Mouse (Mus musculus): ENCODE measurements around the gene Aff1.

Aff1 gene

DNA sequence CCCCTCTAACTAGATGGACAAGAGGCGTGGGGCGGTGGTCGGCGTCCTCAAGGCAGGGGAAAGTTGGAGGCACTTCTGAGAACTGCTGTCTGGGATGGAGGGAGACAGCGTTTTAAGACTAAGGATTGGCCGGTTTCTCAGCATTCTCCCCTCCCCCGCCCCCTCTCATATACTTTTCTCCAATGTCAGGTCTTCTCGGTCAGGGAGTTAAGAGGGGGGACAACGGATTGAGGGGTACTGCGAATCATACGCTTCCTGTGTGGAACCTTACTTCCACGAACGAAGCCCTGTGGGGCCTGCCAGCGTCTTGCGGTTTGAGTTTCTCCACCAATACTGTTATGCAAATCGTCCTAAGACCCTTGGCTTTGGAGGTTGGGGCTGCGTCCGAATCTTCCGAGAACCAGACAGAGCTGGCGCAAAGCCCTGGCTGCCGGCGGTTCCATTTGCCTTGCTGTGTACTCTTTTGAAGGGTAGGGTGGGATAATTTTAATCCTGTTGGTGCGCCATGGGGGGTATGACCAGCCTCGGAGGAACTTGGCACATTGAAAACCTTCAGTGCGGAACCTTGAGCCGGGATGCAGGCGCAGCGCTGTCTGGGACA lies 967 bp downstream of the Aff1 start:
- DNase-seq (ENCODE audit: low read depth) = no peak

DNA sequence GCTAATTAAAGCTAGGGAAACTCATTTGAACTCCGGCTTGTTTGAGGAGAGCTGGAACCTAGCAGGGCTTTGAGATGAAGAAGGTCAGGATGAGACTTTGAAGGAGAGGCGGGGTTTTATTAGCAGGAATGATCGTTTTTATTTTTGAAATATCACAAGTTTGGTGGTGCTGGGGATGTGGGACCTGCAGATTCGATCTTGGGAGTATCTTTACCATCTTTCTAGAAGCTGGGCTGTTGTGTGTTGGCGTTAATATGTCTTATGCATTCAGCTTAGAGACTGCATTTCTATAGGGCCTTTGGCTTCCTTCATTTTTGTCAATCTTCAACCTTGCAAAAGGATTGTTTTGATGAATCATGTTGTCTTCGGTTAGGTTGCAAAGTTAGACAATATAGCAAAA lies 1.9 kb downstream of the Aff1 start:
- no peak for DNase-seq (ENCODE audit: low read depth)

DNA sequence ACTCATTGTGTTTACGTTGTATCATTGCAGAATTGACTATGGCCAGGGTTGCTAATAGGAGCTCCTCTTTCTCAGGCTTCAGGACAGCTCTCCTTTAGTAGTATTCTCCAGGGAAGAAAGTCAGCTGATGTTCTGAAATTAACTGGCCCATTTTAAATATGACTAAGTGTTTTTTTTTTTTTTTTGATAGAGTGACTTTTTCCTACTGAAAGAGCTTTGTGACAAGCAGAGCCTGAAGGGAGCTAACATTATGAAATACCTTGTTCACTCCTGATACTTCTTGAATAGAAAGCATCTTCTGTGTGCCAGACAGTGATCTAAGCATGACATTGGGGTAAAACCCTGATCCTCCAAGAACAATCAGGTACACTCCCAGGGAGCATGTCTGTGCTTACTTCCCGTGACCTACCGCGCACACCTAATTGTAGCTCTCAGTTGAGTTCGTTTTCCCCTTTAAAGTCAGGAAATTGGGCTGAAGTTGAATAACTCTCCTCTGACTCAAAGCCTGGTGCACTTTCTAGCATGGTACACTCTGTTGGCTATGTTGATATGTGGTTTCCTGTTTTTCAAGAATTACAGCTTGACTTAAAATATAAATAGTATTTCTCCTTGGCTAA lies 5.8 kb downstream of the Aff1 start:
- no peak for DNase-seq (ENCODE audit: low read depth)

DNA sequence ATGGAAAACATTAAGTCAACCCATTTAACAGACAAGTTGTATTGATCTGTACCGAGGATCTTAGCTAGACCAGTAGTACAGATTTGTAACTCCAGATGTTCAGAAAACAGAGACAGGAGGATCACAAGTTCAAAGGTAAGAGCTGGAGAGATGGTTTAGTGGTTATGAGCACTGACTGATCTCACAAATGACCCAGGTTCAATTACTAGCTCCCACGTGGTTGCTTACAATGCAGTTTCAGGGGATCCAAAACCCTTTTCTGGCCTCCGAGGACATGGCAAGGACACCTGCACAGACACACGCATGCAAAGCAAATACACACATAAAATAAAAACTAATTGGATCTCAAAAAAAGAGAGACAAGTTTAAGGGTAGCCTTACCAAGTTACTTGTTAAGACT lies 6.4 kb downstream of the Aff1 start:
- no peak for DNase-seq (ENCODE audit: low read depth)

DNA sequence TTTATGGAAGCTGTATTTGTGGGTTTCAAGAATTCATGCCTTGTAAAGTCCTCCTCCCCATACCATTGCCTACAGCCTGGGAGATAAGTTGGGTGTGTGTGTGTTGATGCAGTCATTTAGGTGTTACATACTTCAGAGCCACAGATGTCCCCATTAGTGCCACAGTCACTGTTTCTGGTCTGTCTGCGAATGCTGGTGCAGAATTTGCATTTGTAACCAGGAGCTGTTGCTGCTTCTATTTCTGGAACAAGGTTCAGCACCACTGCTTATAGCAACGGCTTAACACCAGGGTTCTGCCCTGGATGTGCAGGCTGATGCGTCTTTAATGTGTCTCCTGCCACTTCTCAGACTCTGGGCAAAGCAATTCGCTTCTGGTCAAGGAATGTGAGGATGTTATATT lies 7.4 kb downstream of the Aff1 start:
- DNase-seq (ENCODE audit: low read depth) = no peak

DNA sequence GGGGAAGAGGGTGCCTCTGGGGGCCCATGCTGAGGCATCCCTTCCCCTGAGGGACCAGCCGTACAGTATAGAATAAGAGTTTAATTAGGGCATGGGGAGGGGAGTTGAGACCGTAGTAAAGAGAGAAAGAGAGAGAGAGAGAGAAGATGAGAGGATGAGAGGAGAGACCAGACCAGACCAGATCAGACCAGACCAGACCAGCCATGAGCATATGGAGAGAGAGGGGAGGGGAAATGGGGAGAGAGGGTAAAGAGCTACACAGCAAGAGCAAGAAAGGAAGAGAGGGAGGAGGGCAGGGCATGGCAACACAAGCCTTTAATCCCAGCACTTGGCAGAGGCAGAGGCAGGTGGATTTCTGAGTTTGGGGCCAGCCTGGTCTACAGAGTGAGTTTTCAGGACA lies 8.5 kb downstream of the Aff1 start:
- DNase-seq (ENCODE audit: low read depth) = no peak

DNA sequence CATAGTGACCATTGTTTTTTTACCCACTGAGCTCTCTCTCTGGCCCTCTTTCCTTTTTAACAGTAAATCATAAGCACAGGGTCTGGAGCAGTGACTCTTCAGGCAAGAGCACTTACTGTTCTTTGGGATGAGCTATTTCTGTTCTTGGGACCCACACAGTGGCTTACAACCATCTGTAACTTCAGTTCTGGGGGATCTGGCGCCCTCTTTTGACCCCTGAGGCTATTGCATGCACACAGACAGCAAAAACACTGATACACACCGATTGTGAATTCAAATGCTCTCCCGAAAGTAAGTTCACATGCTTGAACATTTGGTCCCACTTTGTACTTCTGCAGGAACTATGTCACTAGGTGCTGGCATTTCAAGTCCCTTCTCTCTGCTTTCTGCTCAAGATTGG lies 9.3 kb downstream of the Aff1 start:
- DNase-seq (ENCODE audit: low read depth) = no peak

DNA sequence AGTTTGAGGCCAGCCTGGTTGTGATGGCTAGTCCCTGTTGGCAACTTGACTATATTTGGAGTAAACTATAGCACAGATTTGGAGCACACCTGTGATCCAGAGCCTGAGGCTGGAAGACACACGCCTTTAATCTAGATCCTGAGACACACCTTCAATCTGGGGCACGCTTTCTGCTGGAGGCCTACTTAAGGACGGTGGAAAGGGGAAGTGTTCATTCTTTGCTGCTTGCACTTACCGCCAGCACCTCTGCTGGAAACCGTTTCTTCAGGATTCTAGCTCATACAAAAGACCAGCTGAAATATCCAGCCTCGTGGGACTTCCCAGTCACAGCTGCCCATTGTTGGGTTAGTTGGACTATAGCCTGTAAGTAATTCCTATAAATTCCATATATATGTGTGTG lies 10.4 kb downstream of the Aff1 start:
- no peak for DNase-seq (ENCODE audit: low read depth)

DNA sequence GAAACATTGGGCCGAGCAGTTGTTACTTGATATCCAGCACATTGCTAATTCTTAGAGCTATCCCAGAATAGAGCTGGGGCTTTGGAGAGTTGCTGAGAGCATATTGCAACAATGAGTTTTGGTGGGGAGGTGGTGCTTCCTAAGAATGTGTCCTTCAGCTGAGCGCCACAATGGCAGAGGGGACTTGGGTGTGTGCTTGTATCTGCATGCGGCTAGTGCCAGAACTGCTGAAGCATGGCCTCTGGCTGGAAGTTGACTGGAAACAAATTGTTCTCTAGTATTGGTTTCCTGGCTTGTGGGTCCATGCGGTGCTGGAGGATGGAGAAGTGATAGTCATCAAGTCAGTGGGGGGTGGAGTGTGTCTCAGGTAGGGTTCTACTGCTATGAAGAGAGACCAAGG lies 13.2 kb downstream of the Aff1 start:
- DNase-seq (ENCODE audit: low read depth) = no peak

DNA sequence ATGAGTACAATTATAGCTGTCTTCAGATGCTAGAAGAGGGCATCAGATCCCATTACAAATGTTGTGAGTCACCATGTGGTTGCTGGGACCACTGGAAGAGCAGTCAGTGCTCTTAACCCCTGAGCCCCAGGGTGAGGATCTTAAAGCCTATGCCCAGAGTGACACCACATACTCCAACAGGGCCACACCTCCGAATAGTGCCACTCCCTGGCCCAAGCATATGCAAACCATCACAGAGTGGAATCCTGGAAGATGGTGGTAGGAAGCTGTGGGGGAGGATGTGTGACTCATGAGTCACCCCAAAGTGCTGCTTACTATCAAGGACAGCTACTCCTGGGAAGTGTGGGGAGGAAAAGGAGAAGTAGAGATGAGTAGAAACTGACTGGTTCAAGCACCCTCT lies 13.7 kb downstream of the Aff1 start:
- no peak for DNase-seq (ENCODE audit: low read depth)

DNA sequence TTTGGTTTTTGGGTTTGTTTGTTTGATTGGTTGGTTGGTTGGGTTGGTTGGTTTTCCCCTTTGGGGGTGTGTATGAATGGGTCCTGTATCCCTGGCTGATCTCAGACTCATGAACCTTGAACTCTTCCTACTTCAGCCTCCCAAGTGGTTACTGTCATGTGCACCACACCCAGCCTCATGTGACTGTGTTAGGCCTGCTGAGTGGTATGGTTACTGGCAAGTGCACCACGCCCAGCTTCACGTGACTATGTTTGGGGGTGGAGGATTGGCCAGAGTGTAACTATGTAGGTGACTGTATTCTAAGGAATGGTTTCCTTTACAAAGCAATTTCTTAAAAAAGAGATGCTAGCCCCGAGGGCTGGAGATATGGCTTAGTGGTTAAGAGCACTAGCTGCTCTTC lies 16.9 kb downstream of the Aff1 start:
- DNase-seq (ENCODE audit: low read depth) = no peak

DNA sequence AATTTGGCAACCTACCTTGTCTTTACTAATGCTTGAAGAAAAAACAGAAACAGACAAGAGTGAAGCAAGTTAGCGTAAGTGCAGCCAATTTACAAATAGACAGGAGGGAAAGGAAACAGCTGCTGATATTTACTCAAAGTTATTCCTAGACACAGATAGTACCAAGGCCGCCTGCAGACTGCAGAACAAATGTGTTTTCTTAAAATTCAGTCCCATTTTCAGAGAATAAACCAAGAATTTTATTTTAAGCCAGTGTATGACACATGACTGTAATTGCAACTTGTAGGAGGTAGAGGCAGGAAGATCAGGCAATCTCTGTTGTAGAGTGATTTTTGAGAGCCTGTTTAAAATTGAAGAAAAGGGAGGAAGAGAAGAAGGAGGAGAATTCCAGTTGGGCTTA lies 19.7 kb downstream of the Aff1 start:
- no peak for DNase-seq (ENCODE audit: low read depth)

DNA sequence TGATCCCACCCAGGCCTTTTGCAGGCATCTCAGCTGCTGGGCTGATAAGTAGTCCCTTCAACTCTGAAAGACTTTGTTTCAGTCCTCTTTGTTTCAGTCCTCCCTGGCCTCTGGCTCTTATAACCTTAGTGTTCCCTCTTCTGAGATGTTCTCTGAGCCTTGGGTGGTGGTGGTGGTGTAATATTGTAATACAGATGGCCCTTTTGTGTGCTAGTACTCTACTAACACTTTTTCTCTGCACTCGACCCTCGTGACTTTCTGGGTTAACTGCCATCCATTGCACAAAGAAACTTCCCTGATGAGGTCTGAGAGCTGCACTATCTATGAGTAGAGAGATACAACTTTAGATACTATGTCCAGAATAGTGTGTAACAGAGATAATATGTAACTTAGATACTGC lies 21.2 kb downstream of the Aff1 start:
- DNase-seq (ENCODE audit: low read depth) = no peak

DNA sequence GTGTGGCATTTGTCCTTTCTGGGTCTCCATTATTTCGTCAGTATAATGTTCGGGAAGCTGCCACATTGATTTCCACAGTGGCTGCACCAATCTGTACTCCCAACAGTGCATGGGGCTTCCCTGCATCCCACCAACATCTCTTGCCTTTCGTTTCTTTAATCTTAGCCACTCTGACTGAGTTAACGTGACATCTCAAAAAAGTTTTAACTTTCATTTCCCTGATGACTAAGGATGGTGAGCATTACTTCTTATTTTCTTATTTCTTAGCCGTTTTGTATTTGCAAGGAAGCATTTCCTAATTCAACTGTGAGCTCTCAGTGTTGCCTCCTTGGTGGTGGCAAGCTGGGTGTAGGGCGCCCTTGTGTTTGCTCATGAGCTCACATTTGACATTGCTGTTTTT lies 22.8 kb downstream of the Aff1 start:
- DNase-seq (ENCODE audit: low read depth) = no peak

DNA sequence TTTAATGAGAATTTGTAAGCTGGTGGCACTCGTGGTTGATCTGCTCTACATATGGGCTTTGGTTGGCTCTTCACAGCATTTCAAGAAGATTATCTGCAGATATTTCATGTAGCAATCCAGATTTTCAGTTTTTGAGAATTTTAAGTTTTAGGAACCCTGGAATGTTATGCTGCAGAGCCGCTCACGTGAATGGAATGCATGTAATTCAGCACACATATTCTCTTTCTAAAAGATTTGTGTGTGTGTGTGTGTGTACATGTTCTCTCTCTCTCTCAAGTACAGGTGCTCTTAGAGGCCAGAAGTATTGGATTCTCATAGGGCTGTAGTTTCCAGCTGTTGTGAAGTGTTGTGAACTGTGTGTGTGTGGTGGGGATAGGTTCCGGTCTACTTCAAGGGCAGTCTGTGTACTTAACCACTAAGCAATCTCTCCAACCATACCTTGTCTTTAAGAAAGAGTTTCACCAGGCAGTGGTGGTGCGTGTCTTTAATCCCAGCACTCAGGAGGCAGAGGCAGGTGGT lies 24.7 kb downstream of the Aff1 start:
- DNase-seq (ENCODE audit: low read depth) = no peak

DNA sequence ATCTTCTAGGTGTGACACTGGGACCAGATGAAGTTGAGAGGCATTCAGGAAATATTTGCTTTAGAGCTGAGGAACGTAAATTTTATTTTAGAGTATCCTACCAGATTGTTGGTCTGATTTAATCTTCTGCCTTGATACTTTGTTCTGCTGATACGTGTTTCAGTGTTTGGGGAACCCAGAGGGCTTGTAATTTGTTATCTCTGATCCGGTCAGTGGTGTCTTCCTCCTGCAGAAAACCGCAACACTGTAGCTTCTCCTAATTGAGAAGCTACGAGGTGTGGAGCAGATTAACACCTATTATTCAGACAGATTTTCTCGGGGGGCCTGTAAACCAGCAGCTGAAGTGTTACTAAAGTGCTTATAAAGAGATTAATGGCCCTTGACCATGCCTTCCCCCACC lies 27.0 kb downstream of the Aff1 start:
- DNase-seq (ENCODE audit: low read depth) = no peak

DNA sequence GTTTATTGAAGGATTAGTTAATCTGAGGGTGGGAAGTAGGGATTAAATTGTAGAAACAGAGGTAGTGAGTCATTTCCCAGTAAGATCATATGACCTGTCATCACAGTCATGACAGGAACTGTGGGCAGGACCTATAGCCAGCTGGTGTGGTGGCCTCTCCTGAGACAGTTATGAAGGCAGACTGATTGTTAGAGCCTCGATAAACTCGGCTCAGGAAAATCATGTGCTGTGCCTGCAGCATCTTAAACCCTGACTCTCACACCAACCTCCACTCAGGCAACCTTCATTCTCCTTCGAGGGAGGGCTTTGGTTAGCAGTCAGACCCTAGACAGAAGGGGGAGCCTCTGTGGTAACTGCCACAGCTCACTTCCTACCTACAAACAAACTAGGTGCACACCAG lies 27.7 kb downstream of the Aff1 start:
- no peak for DNase-seq (ENCODE audit: low read depth)

DNA sequence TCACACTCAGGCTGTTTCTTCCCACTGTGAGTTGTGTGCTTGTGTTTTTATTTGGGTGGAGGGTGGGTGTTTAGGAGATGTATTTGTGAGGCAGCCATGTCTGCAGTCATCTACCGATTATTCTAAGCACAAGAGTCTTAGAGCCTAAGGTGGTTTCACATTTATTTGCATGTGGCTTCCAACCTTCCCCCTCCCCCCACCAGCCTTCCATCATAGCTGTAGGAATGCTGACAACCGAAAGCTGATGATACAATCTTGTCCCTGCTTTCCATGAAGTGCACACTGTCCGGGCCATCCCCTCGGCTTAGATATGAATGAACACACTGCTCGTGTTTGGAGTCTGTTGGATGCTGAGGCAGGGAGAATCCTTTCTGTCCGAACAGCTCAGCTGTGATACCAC lies 28.8 kb downstream of the Aff1 start:
- no peak for DNase-seq (ENCODE audit: low read depth)

DNA sequence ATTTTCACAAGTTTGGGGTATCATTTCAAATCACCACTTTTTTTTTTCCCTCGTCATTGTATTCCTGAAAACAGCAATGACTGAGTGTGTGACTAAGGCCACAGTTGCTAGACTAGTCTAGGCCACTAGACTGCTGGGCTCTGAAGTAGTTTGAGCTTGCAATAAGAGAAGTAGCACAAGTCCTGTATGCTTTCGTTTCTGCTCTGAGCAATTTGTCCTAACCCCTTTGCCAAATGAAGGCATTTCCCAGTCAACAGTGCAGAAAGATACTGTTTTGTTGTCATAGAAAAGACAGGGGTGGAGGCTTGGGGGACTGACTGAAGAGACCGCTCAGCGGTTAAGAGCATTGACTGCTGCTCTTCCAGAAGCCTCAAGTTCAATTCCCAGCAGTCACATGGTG lies 29.3 kb downstream of the Aff1 start:
- DNase-seq (ENCODE audit: low read depth) = no peak

DNA sequence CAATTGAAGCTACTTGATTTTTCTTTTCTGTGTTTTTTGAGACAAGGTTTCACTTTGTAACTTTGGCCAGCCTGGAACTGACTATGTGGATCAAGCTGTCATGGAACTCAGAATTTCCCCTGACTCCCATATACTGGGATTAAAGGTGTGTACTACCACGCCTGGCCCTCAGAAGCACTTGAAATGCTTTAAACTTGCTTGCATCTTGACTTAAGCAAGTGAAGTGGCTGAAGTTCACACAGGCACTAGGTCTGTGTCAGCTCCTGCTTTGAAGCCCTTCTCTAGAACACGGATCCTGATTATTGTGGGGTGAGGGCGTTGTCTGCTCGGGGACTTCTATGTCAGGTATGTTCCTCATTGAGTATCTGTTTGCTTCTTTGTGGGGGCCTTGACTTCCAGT lies 30.5 kb downstream of the Aff1 start:
- DNase-seq (ENCODE audit: low read depth) = no peak

DNA sequence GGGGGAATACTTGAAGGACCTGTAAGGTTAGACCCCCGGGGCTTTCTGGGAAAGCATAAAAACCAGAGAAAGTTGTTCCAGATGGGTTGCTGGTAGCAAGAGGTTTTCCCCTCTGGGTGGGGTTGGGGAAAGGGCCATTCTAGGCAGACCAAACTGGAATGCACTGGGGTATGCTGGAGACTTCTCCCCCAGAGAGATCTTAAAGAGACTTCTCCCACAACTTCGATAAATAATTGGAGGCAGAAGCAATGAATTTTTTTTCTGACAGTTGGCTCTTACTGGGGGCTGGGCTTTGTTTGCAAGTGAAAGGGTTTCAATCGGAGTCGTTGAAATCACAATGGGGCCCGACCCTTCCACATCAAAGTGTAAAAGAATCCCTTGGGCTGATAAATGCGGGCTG lies 32.2 kb downstream of the Aff1 start:
- no peak for DNase-seq (ENCODE audit: low read depth)

DNA sequence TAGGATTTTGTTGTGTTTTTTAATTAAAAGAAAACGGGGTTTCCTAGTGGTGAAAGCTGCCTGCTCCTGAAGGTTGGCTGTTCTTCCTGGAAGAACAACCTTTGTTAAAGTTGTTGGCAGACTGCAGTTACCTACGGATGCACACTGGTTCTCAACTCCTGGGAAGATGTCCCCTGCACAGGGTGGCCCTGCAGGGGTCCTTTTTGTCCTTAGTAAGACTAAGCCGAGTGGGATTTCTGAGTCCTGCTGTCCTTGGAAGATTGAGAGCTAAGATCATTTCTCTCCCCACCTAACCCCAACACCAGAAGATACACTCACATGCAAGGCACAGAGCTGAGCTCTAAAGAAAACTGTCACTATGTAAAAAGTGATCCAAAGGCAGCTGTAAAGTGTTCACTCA lies 32.6 kb downstream of the Aff1 start:
- no peak for DNase-seq (ENCODE audit: low read depth)

DNA sequence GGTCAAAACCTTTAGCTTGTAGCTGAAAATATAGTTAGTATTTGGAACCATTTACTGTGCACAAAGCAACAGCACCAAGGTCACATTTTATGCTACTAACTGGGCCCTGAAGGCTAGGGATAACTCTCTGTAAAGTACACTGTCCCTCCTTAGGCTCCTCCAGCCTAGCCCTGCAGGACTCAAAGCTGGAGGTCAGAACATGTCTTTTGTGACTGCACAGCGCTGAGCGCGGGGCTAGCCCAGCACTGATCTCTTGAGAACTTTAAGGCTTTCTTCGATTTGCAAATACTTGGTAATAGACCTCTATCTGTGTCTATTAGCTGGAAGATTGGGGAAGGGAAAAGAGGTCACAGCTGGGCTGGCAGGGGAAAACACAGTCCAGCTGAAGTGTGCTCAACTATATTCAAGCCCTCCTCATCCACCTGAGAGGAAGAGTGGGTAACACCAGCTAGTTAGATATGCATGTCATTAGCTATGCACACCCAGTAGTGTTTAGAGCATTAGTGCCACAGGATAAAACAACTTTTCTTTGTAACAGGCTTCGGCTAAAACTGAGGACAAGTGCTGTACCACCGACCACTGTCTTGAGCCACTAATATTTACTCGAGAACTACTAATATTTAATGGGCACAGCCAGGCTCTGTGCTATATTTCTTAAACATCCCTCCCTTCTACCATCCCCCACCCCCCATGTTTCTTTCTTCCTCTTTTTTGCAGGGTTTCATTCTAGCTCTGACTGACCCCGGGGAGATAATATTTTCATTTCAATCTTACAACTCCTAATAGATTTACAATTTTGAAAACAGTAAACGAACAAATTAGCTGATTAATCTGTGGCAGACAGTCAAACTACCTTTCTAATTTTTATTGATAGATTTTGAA lies 33.3 kb downstream of the Aff1 start:
- DNase-seq (ENCODE audit: low read depth) = no peak

Data from c-Kit-positive CD71-negative TER-119-negative erythroid progenitor cells, embryonic 14.5 days (primary cell).